Mouse (Mus musculus): ENCODE data around the gene Pdgfc. TPM values are rescaled to one million over a fixed set of nuclear protein-coding genes. Genes with fewer than 3 reads are reported as not detected.

Pdgfc gene
- 13.1 TPM for polyA plus RNA-seq (2014; fragmentation: Illumina TruSeq; extraction: RNeasy Lipid Tissue Mini Kit (QIAGEN cat#74804); ENCODE audit: low read depth, low replicate concordance)

DNA sequence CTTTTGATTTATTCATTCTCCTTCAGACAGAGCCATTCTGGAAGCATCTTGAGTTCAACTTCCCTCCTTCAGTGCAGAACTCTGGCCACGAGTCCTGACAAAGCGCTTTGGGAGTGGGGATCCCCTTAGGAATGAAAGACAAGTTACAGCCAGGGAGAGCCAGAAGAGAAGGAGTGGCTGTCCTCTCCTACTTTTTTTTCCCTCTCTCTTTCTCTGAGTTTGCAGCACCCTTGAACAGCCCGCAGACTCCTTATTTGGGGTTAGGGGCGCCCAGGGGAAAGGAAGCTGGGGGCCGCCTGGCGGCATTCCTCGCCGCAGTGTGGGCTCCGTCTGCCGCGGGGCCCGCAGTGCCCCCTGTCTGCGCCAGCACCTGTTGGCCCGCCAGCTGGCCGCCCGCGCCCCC is at the start of gene Pdgfc:
Gene Pdgfc, plus strand, starts transcription at position 266 of the 403 bp plus-strand sequence.

Other genes starting within 250 kb of the Pdgfc start
- 5.6 TPM for gene Gria2, start 233.6 kb upstream of the Pdgfc start, polyA plus RNA-seq (2014; fragmentation: Illumina TruSeq; extraction: RNeasy Lipid Tissue Mini Kit (QIAGEN cat#74804); ENCODE audit: low read depth, low replicate concordance)
- 5.2 TPM for gene Glrb, start 122.8 kb upstream of the Pdgfc start, polyA plus RNA-seq (2014; fragmentation: Illumina TruSeq; extraction: RNeasy Lipid Tissue Mini Kit (QIAGEN cat#74804); ENCODE audit: low read depth, low replicate concordance)

Measured in adipose tissue, adult 10 weeks (tissue).